Mouse (Mus musculus) cerebellum, adult 2 months (tissue): Measurements from ENCODE around the gene Myo1f.

ENCODE experiments used
- CTCF ChIP-seq: fragments of 200-500 bp; IDR thresholded peaks from 2 replicates; pipeline ENCODE4 v1.5.1; 2011; ENCODE audit warnings: low read depth, mild to moderate bottlenecking, control low read depth, low read length, moderate library complexity, borderline replicate concordance; ENCODE audit not compliant: insufficient read depth
- POLR2A ChIP-seq: fragments of 200-500 bp; IDR thresholded peaks from 2 replicates; pipeline ENCODE4 v1.6.1; 2011; ENCODE audit warnings: low read length, control low read depth, borderline replicate concordance; ENCODE audit not compliant: insufficient read depth

DNA sequence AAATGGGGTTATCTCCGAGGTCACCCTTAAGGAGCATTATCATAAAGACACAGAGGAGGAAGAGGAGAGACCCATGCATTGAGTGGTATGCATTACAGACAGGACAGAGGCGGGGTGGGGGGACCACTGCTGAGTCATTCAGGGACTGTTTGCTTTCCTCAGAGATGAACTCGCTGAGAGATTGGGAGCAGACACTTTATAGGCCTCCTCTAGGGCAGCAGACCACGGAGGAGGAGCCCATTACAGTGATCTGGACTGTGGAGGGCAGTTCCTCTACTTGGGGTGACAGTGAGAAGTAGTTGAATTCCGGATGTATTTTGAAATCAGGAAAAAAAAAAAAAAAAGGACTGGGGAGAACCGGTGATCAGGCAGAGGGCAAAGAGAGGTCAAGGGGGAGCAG is 84.2 kb downstream of the Myo1f start:
- TF ChIP-seq CTCF = no peak
- TF ChIP-seq POLR2A = no peak
